Mouse (Mus musculus): ENCODE data around the gene Dph1.

- TF ChIP-seq CTCF (IDR thresholded peaks at IDR 0.05; ENCODE audit: insufficient read depth, low read depth, low read length) (no peak), POLR2A (IDR thresholded peaks at IDR 0.05; ENCODE audit: insufficient read depth, low read depth, low read length) (0 out of 2 replicates have a peak, but pooled peaks have one; percentile 35)
Observed at GRCm38 (mm10) chr11:75173799-75174165, 17.3 kb downstream of the Dph1 start.

Measured in olfactory bulb, adult 2 months (tissue).